Mouse (Mus musculus) embryonic facial prominence, embryonic 15.5 days (tissue): Measurements from ENCODE around the gene Adgrd1. TPM values are rescaled to one million over a fixed set of nuclear protein-coding genes. Genes with fewer than 3 reads are reported as not detected.

Experiments used
- ATAC-seq: fragments of 200-750 bp; cut with Nextera tagmentation; 2 replicates; pipeline ENCODE4 v1.8.0; 2017; ENCODE audit warnings: low read depth, moderate TSS enrichment; ENCODE audit not compliant: insufficient number of reproducible peaks, low FRiP score, low TSS enrichment
- H3K27ac ChIP-seq: fragments of 300-500 bp; sonication (generic); replicated peaks from 2 replicates; pipeline ENCODE4 v1.5.1; 2015; ENCODE audit warnings: mild to moderate bottlenecking, inconsistent platforms
- H3K27me3 ChIP-seq: fragments of 300-500 bp; sonication (generic); 2 replicates; pipeline ENCODE4 v1.6.1; 2015; ENCODE audit warnings: inconsistent platforms
- H3K36me3 ChIP-seq: fragments of 300-500 bp; sonication (generic); 2 replicates; pipeline ENCODE4 v1.6.1; 2015; ENCODE audit warnings: mild to moderate bottlenecking, inconsistent platforms
- H3K4me1 ChIP-seq: fragments of 300-500 bp; sonication (generic); 2 replicates; pipeline ENCODE4 v1.6.1; 2015; ENCODE audit warnings: inconsistent platforms
- H3K4me2 ChIP-seq: fragments of 300-500 bp; sonication (generic); replicated peaks from 2 replicates; pipeline ENCODE4 v1.6.1; 2015; ENCODE audit warnings: mild to moderate bottlenecking, inconsistent platforms
- H3K4me3 ChIP-seq: fragments of 300-500 bp; sonication (generic); replicated peaks from 2 replicates; pipeline ENCODE4 v1.5.1; 2015; ENCODE audit warnings: mild to moderate bottlenecking, inconsistent platforms
- H3K9ac ChIP-seq: fragments of 300-500 bp; sonication (generic); 2 replicates; pipeline ENCODE4 v1.6.1; 2015; ENCODE audit warnings: inconsistent platforms
- H3K9me3 ChIP-seq: fragments of 300-500 bp; sonication (generic); replicated peaks from 2 replicates; pipeline ENCODE4 v1.6.1; 2016; ENCODE audit warnings: inconsistent platforms
- WGBS: fragments of 180-500 bp; shearing (Covaris S2); methylation state at CpG from one replicate; pipeline ENCODE4 v1.1.7; 2015; 5-methylcytosine and 5-hydroxymethylcytosine counted together
- polyA plus RNA-seq: library from polyadenylated mRNA; unstranded; fragments of >200 nt; fragmentation: Nextera tagmentation; extraction: Ambion mirVana; gene quantifications from 2 replicates; pipeline ENCODE4 v1.2.1, GENCODE M21; 2015

Gene Adgrd1
- polyA plus RNA-seq, 1 experiment from 2014 or later, result 3.4 TPM

DNA sequence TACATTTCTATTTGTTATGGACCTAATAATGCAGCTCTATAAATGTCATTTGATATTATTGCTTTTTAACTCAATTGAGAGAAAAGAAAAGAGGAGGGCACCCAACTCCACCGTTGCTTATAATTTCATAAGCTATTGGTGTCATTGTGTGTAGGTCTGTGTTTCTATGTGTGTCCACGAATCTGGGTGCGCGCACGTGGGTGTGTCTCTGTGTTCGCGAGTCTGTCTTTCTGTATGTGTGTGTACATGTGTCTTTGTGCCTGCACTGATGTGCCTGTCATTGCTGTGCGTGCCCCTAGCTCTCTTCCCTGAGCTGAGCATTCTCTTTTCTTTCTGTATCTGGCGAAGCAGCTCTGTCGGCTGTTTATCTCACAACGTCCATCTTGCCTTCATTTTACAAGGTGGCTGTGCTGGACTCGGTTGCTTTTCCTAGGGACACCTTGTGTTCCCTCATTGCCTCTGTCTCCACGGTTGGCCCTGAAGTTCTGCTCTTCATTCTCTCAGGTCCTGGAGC is 84.2 kb downstream of the Adgrd1 start:
- Histone ChIP-seq H3K4me2 (no peak overlapping the region), H3K27me3 (peaks cover 9% of the 10 kb centered on the region; the same call in 1 of the 2 replicates), H3K9me3 (no peaks in the 10 kb centered on the region), H3K36me3 (no peaks in the 10 kb centered on the region), H3K27ac (no peak overlapping the region), H3K4me3 (no peak overlapping the region), H3K4me1 (no peaks in the 10 kb centered on the region), H3K9ac (no peak overlapping the region)
- WGBS, result 79% methylated on average over 13 of the region's 13 CpGs
- no peak for ATAC-seq

DNA sequence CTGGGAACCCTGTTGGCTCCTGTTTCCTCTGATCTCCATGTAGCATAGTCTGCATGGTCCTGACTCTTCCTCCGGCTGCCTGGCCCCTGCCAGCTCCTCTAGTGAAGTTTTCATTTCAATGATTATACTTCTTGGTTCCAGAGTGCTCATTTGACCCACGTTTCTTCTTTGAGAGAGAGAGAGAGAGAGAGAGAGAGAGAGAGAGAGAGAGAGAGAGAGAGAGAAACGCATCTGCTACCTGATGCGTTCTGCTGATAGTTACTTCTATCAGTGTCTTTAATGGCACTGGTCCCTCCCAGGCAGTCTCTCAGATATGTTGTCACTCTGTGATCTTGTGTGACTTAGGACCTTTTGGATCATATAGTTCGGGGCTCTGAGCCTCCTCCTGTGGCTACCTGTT is 84.9 kb downstream of the Adgrd1 start:
- H3K4me1 ChIP-seq, result no peaks in the 10 kb centered on the region
- no peaks in the 10 kb centered on the region for H3K36me3 ChIP-seq
- no peak overlapping the region for H3K27ac ChIP-seq
- peaks cover 9% of the 10 kb centered on the region; the same call in 1 of the 2 replicates for H3K27me3 ChIP-seq
- no peak overlapping the region for H3K4me3 ChIP-seq
- H3K4me2 ChIP-seq, result no peak overlapping the region
- no peaks in the 10 kb centered on the region for H3K9me3 ChIP-seq
- 62% methylated on average over 5 of the region's 5 CpGs for WGBS
- ATAC-seq, result no peak
- no peak overlapping the region for H3K9ac ChIP-seq

DNA sequence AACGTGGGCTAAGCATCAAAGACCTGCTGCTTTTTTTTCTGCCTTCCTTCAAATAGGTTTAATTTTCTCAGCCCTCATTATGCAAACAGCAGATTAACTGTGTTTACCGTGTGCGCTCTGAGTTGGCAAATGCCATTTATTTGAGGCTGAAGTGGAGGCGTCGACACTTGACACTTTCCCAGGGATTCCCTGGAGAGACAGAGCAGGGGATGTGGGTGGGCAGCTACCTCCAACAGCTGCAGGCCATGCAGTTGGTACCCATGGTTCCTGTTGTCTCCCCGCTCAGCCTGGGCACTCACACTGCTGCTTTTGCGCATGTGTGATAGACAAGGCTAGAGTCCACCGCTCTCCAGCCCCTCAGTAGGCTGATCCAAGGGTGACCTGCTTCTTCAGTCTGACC is 86.0 kb downstream of the Adgrd1 start:
- WGBS, result 40% methylated on average over 8 of the region's 8 CpGs
- Histone ChIP-seq H3K27me3 (0 out of 2 replicates have a peak, but pooled peaks cover 3% of the 10 kb centered on the region), H3K27ac (no peak overlapping the region), H3K9me3 (no peaks in the 10 kb centered on the region), H3K4me2 (no peak overlapping the region), H3K9ac (no peak overlapping the region), H3K36me3 (no peaks in the 10 kb centered on the region), H3K4me3 (no peak overlapping the region), H3K4me1 (no peaks in the 10 kb centered on the region)
- no peak for ATAC-seq

DNA sequence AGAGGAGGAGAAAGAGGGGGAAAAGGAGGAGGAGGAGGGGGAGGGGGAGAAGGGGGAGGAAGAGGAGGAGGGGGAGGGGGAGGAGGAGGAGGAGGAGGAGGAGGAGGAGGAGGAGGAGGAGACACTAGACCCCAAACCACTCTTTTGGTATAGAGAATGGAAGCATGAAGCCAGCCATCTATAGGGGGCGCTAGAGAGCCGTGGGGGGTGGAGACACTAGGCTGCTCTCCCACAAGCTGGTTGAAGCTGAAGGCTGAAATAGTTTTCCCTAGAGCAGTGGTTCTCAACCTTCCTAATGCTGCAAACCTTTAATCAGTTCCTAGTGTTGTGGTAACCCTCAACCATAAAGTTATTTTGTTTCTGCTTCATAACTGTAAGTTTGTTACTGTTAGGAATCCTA is 89.7 kb downstream of the Adgrd1 start:
- ATAC-seq, result no peak
- WGBS, result 5% methylated on average over 2 of the region's 2 CpGs
- H3K9ac ChIP-seq, result no peak overlapping the region
- no peaks in the 10 kb centered on the region for H3K9me3 ChIP-seq
- no peaks in the 10 kb centered on the region for H3K36me3 ChIP-seq
- H3K27me3 ChIP-seq, result 0 out of 2 replicates have a peak, but pooled peaks cover 3% of the 10 kb centered on the region
- H3K4me2 ChIP-seq, result no peak overlapping the region
- H3K27ac ChIP-seq, result no peak overlapping the region
- no peaks in the 10 kb centered on the region for H3K4me1 ChIP-seq
- no peak overlapping the region for H3K4me3 ChIP-seq

DNA sequence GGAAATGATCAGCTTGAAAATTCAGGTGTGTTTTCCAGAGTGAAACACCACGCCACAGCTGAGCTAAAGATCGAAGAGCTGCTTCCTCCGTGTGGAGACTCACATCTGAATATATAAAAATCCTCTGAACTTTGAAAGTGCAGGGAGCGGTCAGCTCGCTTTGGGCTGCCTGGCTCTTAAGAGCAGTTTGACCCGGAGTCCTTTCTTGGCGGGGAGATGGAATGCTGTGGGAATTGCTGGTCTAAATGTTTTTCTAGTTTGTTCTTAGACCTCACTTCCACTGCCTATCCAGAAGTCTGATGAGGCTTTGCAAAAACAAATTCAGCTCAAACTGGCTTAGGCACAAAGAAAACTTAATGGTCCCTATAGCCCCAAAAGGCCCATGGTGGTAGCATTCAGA is 90.4 kb downstream of the Adgrd1 start:
- no peaks in the 10 kb centered on the region for H3K4me1 ChIP-seq
- no peak overlapping the region for H3K4me2 ChIP-seq
- ATAC-seq, result no peak
- no peaks in the 10 kb centered on the region for H3K9me3 ChIP-seq
- no peak overlapping the region for H3K4me3 ChIP-seq
- no peaks in the 10 kb centered on the region for H3K27me3 ChIP-seq
- no peak overlapping the region for H3K27ac ChIP-seq
- H3K9ac ChIP-seq, result no peak overlapping the region
- 77% methylated on average over 7 of the region's 7 CpGs for WGBS
- H3K36me3 ChIP-seq, result no peaks in the 10 kb centered on the region

DNA sequence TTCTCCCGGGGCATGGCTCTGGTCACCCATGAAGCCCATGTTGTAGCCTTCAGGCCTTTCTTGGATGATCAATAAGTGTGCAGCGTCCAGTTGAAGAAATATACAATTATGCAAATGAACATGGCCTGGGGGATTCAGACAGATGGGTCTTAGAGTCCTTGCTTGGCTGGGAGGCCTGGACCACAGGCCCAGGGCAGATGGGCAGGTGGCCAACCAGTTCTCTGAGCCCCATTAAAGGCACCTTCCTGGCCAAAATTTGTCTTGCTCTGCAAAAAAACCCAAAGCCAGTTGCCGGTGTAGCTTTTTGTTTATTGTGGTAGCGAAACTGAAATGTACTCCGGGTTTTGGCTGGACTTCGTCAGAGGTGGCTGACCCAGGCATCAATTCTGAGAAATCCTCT is 92.5 kb downstream of the Adgrd1 start:
- Histone ChIP-seq H3K4me1 (no peaks in the 10 kb centered on the region), H3K4me2 (no peak overlapping the region), H3K9me3 (no peaks in the 10 kb centered on the region), H3K4me3 (no peak overlapping the region), H3K36me3 (no peaks in the 10 kb centered on the region), H3K9ac (no peak overlapping the region), H3K27me3 (no peaks in the 10 kb centered on the region), H3K27ac (no peak overlapping the region)
- 71% methylated on average over 6 of the region's 6 CpGs for WGBS
- ATAC-seq, result no peak

DNA sequence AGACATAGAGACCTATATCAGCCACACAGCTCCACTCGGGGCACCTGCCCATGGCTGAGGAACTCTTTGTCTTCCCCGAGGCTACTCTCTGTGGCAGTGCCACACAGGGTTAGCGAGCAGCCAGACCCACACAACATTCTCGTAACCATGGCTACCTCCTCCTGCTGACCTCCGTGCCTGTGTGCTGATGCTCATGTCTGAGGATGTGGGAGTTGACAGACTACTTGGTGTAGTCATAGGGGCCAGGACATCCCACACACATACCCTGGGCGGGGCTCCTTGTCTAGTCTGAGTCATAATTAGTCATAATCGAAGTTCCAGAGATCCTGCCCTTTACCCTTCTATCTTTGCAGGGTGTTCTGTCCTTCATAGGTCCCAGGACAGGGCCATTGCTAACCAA is 93.5 kb downstream of the Adgrd1 start:
- no peaks in the 10 kb centered on the region for H3K9me3 ChIP-seq
- no peak overlapping the region for H3K27ac ChIP-seq
- H3K4me3 ChIP-seq, result no peak overlapping the region
- H3K4me1 ChIP-seq, result no peaks in the 10 kb centered on the region
- no peak overlapping the region for H3K9ac ChIP-seq
- WGBS, result 75% methylated on average over 7 of the region's 7 CpGs
- no peak for ATAC-seq
- no peaks in the 10 kb centered on the region for H3K27me3 ChIP-seq
- H3K36me3 ChIP-seq, result no peaks in the 10 kb centered on the region
- no peak overlapping the region for H3K4me2 ChIP-seq

DNA sequence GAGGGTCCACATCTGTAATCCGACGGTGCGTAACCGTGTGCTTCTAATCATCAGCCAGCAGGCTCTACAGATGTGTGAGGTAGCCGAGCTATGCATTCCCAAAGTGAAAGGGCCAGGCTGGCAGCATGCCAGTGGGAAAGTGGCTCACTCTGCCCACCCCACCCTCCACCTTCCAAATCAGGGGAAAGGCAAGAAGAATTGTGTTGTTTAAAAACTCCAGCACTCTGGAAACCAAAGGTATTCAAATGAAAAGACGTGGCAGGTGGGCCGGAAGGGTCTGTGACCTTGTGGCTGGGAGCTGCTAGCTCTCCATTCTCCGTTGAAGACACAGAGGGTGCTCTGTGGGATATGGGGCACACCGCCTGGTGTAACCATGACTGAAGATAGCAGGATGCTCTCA is 100.0 kb downstream of the Adgrd1 start:
- Histone ChIP-seq H3K9me3 (no peaks in the 10 kb centered on the region), H3K4me3 (no peak overlapping the region), H3K36me3 (no peaks in the 10 kb centered on the region), H3K27ac (no peak overlapping the region), H3K27me3 (no peaks in the 10 kb centered on the region), H3K9ac (no peak overlapping the region), H3K4me1 (no peaks in the 10 kb centered on the region), H3K4me2 (no peak overlapping the region)
- ATAC-seq, result no peak
- WGBS, result 45% methylated on average over 9 of the region's 9 CpGs

DNA sequence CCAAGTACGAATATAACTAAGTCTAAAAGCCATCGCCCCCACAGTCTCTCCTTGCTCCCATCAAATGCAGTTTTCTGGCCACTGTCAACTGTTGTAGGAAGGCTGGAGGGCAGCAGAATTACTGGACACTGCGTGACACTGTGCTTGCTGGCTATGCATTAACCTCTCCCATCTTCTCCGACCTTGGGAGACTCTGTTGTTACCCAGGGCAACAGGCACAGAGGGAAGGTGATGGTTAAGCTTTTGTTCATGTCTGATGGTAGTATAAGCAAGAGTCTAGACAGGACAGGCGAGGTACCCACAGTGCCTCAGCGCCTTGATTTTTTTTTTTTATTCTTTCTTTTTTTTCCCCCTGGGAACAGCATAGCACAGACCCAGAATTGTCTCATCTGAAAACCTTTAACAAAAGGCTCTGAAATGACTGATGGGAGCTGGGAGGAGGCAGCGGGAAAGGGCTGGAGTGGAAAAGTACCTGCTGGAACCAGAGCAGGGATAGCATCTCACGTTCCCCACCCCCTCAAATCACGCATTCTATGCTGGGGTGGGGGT is 100.5 kb downstream of the Adgrd1 start:
- Histone ChIP-seq H3K36me3 (no peaks in the 10 kb centered on the region), H3K4me3 (no peak overlapping the region), H3K27ac (no peak overlapping the region), H3K4me2 (no peak overlapping the region), H3K4me1 (no peaks in the 10 kb centered on the region), H3K9me3 (no peaks in the 10 kb centered on the region), H3K27me3 (no peaks in the 10 kb centered on the region), H3K9ac (no peak overlapping the region)
- no peak for ATAC-seq
- 68% methylated on average over 9 of the region's 9 CpGs for WGBS

DNA sequence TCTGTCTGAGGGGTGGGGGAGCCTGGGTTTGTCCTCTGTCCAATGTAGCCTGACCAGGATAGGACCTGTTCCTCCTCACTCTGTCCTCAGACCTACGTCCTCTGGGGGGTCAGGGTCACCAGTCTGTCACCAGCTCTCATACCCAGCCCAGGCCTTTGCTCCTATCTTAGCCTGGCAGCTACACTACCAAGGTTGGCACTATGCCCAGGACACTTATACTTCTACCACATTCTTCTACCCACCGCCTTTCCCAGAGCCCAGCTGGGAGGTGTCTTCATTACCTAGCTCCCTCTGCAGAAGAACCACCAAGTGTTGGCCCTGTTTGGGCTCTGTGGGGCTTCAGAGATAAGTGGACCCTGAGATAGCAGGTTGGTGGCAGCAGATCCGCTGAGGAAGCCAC is 103.6 kb downstream of the Adgrd1 start:
- 82% methylated on average over 3 of the region's 3 CpGs for WGBS
- Histone ChIP-seq H3K27me3 (no peaks in the 10 kb centered on the region), H3K4me1 (no peaks in the 10 kb centered on the region), H3K9ac (no peak overlapping the region), H3K36me3 (no peaks in the 10 kb centered on the region), H3K9me3 (no peaks in the 10 kb centered on the region), H3K27ac (no peak overlapping the region), H3K4me3 (no peak overlapping the region), H3K4me2 (no peak overlapping the region)
- ATAC-seq, result no peak

DNA sequence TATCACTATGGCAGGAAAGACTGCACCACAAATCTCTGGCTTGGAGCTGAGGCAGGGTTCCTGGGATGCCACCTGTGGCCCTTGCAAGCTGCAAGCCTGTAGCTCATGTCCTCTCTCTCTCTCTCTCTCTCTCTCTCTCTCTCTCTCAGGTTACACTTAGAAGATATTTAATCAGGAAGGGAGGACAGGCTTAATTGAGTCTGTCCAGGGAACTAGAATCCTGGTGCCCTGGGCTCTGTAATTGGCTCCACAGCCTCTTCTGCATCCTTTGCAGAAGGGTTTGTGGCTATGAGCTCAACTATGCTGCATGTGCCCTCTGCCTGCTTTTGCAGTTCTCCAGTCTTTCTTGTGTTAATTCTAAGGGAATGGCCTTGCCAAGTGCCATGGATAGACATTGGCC is 111.7 kb downstream of the Adgrd1 start:
- H3K27me3 ChIP-seq, result no peaks in the 10 kb centered on the region
- no peak overlapping the region for H3K9ac ChIP-seq
- ATAC-seq, result no peak
- no peak overlapping the region for H3K4me2 ChIP-seq
- no peaks in the 10 kb centered on the region for H3K36me3 ChIP-seq
- no peaks in the 10 kb centered on the region for H3K4me1 ChIP-seq
- H3K4me3 ChIP-seq, result no peak overlapping the region
- H3K27ac ChIP-seq, result no peak overlapping the region
- H3K9me3 ChIP-seq, result no peaks in the 10 kb centered on the region

DNA sequence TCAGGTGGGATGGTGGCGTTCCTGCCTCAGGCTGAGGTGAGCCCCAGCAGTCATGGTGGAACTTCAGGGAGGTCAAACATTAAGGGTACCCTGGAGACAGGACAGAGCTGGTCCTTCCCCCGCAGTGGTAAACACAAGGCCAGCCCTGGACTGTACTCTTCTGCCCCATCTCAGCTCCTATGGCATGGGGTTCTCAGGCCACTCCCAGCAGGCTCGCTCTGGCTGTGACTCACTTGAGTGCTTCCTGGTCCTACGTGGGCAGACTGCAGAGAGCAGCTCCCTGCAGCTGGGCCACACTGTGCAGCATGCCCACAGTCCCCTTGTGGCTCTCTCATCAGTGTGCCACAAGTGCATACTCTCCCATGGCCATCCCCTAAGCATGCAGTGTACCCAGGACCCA is 112.3 kb downstream of the Adgrd1 start:
- Histone ChIP-seq H3K27ac (no peak overlapping the region), H3K36me3 (no peaks in the 10 kb centered on the region), H3K27me3 (no peaks in the 10 kb centered on the region), H3K9me3 (no peaks in the 10 kb centered on the region), H3K4me3 (no peak overlapping the region), H3K4me1 (no peaks in the 10 kb centered on the region), H3K4me2 (no peak overlapping the region), H3K9ac (no peak overlapping the region)
- no peak for ATAC-seq
- WGBS, result 74% methylated on average over 4 of the region's 4 CpGs
